Mouse (Mus musculus) liver, adult 2 months (tissue): ENCODE results near the gene Mical1. TPM values are rescaled to one million over a fixed set of nuclear protein-coding genes. Genes with fewer than 3 reads are reported as not detected.

Experiments used
- DNase-seq: peaks from one replicate; pipeline ENCODE4 v3.0.0-alpha.2; 2011; ENCODE audit warnings: low read depth, low spot score; ENCODE audit errors: extremely low read depth
- H3K27ac ChIP-seq: fragments of 200-500 bp; replicated peaks from 2 replicates; pipeline ENCODE4 v1.5.1; 2012; ENCODE audit warnings: low read depth, mild to moderate bottlenecking, control low read depth, inconsistent platforms, low read length; ENCODE audit not compliant: insufficient read depth
- H3K27me3 ChIP-seq: fragments of 200-500 bp; 2 replicates; pipeline ENCODE4 v1.6.1; 2012; ENCODE audit warnings: mild to moderate bottlenecking, moderate library complexity, low read length, inconsistent platforms; ENCODE audit not compliant: control insufficient read depth, insufficient read depth
- H3K36me3 ChIP-seq: fragments of 200-500 bp; 2 replicates; pipeline ENCODE4 v1.6.1; 2012; ENCODE audit warnings: low read length, inconsistent platforms; ENCODE audit not compliant: control insufficient read depth, insufficient read depth
- H3K4me1 ChIP-seq: fragments of 200-500 bp; 2 replicates; pipeline ENCODE4 v1.6.1; 2011; ENCODE audit warnings: low read length; ENCODE audit not compliant: control insufficient read depth, insufficient read depth
- H3K4me3 ChIP-seq: fragments of 200-500 bp; 2 replicates; pipeline ENCODE4 v1.5.1; 2011; ENCODE audit warnings: low read depth, mild to moderate bottlenecking, control low read depth, low read length, moderate library complexity; ENCODE audit not compliant: insufficient read depth
- H3K79me2 ChIP-seq: fragments of 200-500 bp; 2 replicates; pipeline ENCODE4 v1.6.1; 2012; ENCODE audit warnings: inconsistent platforms, mild to moderate bottlenecking, low read length, moderate library complexity; ENCODE audit not compliant: control insufficient read depth, insufficient read depth
- H3K9ac ChIP-seq: fragments of 200-500 bp; 2 replicates; pipeline ENCODE4 v1.6.1; 2012; ENCODE audit warnings: low read depth, mild to moderate bottlenecking, control low read depth, inconsistent platforms, low read length
- CTCF ChIP-seq: fragments of 200-500 bp; IDR thresholded peaks from 2 replicates; pipeline ENCODE4 v1.5.1; 2011; ENCODE audit warnings: low read depth, low read length, control low read depth
- POLR2A ChIP-seq: fragments of 200-500 bp; IDR thresholded peaks from 2 replicates; pipeline ENCODE4 v1.6.1; 2011; ENCODE audit warnings: low read length, control low read depth; ENCODE audit not compliant: insufficient read depth; ENCODE audit errors: extremely low read depth
- WGBS: fragments of 180-500 bp; shearing (Covaris S2); methylation state at CpG from one replicate; pipeline ENCODE4 v1.1.7; 2018; 5-methylcytosine and 5-hydroxymethylcytosine counted together
- polyA plus RNA-seq: library from polyadenylated mRNA; depleted of rRNA; stranded (reverse); fragments of >200 nt; gene quantifications from 2 replicates; pipeline ENCODE4 v1.2.3, GENCODE M21; 2012
- total RNA-seq: library from RNA; depleted of rRNA; stranded (reverse); fragments of >200 nt; gene quantifications from 2 replicates; pipeline ENCODE4 v1.2.3, GENCODE M21; 2014

Mical1 gene
- total and polyA plus RNA-seq, 2 experiments = 0.55 to 3.7 TPM

GRCm38 (mm10) chr10:41472962-41473481 is 3.1 kb upstream of the Mical1 start:
- no peak for TF ChIP-seq POLR2A
- TF ChIP-seq CTCF = no peak

GRCm38 (mm10) chr10:41473782-41474468 is 2.2 kb upstream of the Mical1 start:
- TF ChIP-seq CTCF = no peak
- TF ChIP-seq POLR2A = no peak
- no peaks in the 10 kb centered on the region for H3K36me3 ChIP-seq
- H3K9ac ChIP-seq = no peak overlapping the region
- peaks cover 2% of the 10 kb centered on the region; the same call in 1 of the 2 replicates for H3K4me1 ChIP-seq
- 63% methylated on average over 6 of the region's 6 CpGs for WGBS
- H3K79me2 ChIP-seq = no peaks in the 10 kb centered on the region
- no peak overlapping the region for H3K4me3 ChIP-seq
- H3K27me3 ChIP-seq = no peaks in the 10 kb centered on the region
- H3K27ac ChIP-seq = no peak overlapping the region
- DNase-seq = no peak

More at GRCm38 (mm10) chr10:41472962-41473481, 3.1 kb upstream of the Mical1 start:
- DNase-seq = no peak
- H3K36me3 ChIP-seq = no peaks in the 10 kb centered on the region
- no peak overlapping the region for H3K4me3 ChIP-seq
- no peaks in the 10 kb centered on the region for H3K27me3 ChIP-seq
- no peak overlapping the region for H3K9ac ChIP-seq
- no peak overlapping the region for H3K27ac ChIP-seq
- H3K79me2 ChIP-seq = no peaks in the 10 kb centered on the region
- WGBS = 82% methylated on average over 5 of the region's 5 CpGs
- H3K4me1 ChIP-seq = peaks cover 2% of the 10 kb centered on the region; the same call in 1 of the 2 replicates

- no peaks in the 10 kb centered on the region for H3K79me2 ChIP-seq
- H3K27me3 ChIP-seq = no peaks in the 10 kb centered on the region
- H3K27ac ChIP-seq = no peak overlapping the region
- no peak overlapping the region for H3K4me3 ChIP-seq
- DNase-seq = no peak
- H3K4me1 ChIP-seq = peaks cover 2% of the 10 kb centered on the region; the same call in 1 of the 2 replicates
- WGBS = 79% methylated on average over 1 of the region's 1 CpGs
- no peaks in the 10 kb centered on the region for H3K36me3 ChIP-seq
- no peak for TF ChIP-seq POLR2A
- TF ChIP-seq CTCF = no peak
- H3K9ac ChIP-seq = no peak overlapping the region
Observed at GRCm38 (mm10) chr10:41474981-41475391, 1.1 kb upstream of the Mical1 start.

- Histone ChIP-seq H3K36me3 (no peaks in the 10 kb centered on the region), H3K4me3 (peak overlapping the region; percentile 49; the same call in 1 of the 2 replicates), H3K27ac (no peak overlapping the region), H3K4me1 (peaks cover 2% of the 10 kb centered on the region; the same call in 1 of the 2 replicates), H3K27me3 (no peaks in the 10 kb centered on the region), H3K9ac (peak overlapping the region; percentile 36; the same call in 1 of the 2 replicates), H3K79me2 (no peaks in the 10 kb centered on the region)
- TF ChIP-seq CTCF (no peak), POLR2A (no peak)
- WGBS = 6% methylated on average over 9 of the region's 9 CpGs
- no peak for DNase-seq
Observed at GRCm38 (mm10) chr10:41477018-41477277, 834 bp downstream of the Mical1 start.

- H3K27me3 ChIP-seq = no peaks in the 10 kb centered on the region
- WGBS = 21% methylated on average over 20 of the region's 20 CpGs
- H3K79me2 ChIP-seq = no peaks in the 10 kb centered on the region
- H3K4me3 ChIP-seq = peak overlapping the region; percentile 49; the same call in 1 of the 2 replicates
- DNase-seq = peak; percentile 31
- H3K36me3 ChIP-seq = no peaks in the 10 kb centered on the region
- TF ChIP-seq CTCF (no peak), POLR2A (no peak)
- no peak overlapping the region for H3K27ac ChIP-seq
- H3K4me1 ChIP-seq = peaks cover 2% of the 10 kb centered on the region; the same call in 1 of the 2 replicates
- peak overlapping the region; percentile 36; the same call in 1 of the 2 replicates for H3K9ac ChIP-seq
Observed at GRCm38 (mm10) chr10:41477278-41478181, 1.4 kb downstream of the Mical1 start.
